Mouse (Mus musculus) gastrocnemius, adult 2 months (tissue): ENCODE data around the gene Prpf38b. TPM values are rescaled to one million over a fixed set of nuclear protein-coding genes. Genes with fewer than 3 reads are reported as not detected.

Experiments
- DNase-seq: peaks from one replicate; pipeline ENCODE4 v3.0.0; 2022
- H3K27ac ChIP-seq: fragments of 200-600 bp; 2 replicates; pipeline ENCODE4 v1.8.1; 2022; ENCODE audit warnings: mild to moderate bottlenecking
- H3K4me3 ChIP-seq: fragments of 200-600 bp; 2 replicates; pipeline ENCODE4 v1.8.1; 2022; ENCODE audit warnings: mild to moderate bottlenecking, moderate library complexity
- CTCF ChIP-seq: fragments of 200-600 bp; IDR thresholded peaks from 2 replicates; pipeline ENCODE4 v1.8.1; 2022; ENCODE audit warnings: antibody characterized with exemption, mild to moderate bottlenecking, moderate library complexity
- intact Hi-C: fragments of 180-260 bp; cut with DNase I; formaldehyde crosslinking; loops from one replicate; pipeline ENCODE4 v1.15.1; 2025
- long read RNA-seq, 2 experiments: library from polyadenylated mRNA; stranded (forward); transcript quantifications; one replicate each; pipeline ENCODE4 v2.0.0; 2021
- total RNA-seq, 2 experiments: library from RNA; stranded (reverse); gene quantifications; 2 replicates each; pipeline ENCODE4 v1.2.3; 2021

Gene Prpf38b
- total RNA-seq = 10 to 100 TPM; 17.6 to 18.7 TPM
- long read RNA-seq, experiment 1, partial matches to known transcripts = 0 of 4 reads
- long read RNA-seq, experiment 1, other reads (novel, unspliced or antisense) = 2 of 4 reads
- long read RNA-seq, experiment 2, partial matches to known transcripts = 0 of 6 reads
- long read RNA-seq, experiment 2, other reads (novel, unspliced or antisense) = 3 of 6 reads

DNA sequence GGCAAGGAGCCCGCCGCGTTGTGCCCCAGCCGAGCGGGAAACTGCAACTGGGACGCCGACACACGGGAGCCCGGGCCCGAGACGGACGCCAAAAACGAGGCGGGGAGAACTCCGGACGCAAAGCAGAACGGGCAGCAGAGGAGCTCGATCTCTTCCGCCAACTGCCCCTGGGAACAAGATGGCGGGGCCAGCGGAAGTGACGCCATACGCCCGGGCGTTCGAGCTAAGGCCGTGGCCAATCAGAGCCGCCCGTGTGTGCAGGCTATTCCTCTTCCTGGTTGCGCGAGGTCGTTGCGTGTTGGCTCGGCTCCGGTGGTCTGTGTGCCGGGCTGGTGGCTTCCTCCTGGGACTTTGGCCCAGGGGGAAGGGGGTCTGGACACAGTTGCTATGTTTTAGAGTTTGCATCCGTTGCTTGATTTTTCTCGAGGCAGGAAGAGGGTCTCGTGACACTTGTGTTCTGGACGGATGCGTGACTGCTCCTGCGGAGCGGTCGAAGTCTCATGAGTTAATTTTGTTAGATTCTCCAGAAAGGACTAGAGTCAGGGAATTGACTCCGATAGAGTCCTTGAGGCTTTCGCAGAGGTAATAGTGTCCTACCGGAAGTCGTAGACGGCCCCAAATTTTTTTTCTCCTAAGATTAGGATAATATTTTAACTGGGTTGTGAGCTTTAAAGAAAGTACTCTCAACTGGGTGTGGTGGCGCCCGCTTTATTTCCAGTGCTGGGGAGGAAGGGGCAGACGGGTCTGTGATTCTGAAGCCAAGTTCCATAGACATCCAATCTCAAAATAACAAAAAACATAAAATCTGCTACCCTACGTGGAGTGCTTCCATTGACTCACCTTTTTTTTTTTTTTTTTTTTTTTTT, at the start of gene Prpf38b:
Gene Prpf38b, minus strand, starts transcription at position 180 of the 866 bp plus-strand sequence.
- DNase-seq = peak; percentile 98
- H3K27ac ChIP-seq = peak within 1 kb of the TSS; percentile 96
- TF ChIP-seq CTCF = no peak
- peak within 1 kb of the TSS; percentile 87 for H3K4me3 ChIP-seq
- intact Hi-C loops = loop anchor here (5.0 to 10.0 kb wide), 3 partner anchors 59 to 1341 kb away; partner anchors contain the start of gene Prmt6

DNA sequence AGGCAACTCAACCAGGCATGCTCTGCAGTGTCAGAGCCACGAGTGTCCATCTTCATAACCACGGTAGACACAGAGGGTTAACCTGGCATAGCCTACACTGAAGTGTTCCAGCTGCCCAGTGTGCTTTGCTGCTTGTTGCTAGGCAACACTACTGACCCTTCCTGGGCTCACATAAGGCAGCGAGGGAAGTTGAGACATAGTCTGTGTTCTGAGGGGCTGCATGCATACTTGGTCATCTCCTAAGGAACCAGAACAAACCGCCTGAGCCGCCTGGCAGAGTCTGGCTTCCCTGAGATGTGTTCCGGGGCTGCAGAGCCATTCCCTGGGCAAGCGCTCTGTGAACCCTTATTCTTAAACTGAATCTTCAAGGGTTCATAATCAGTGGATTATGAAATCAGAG, 49.7 kb upstream of the Prpf38b start:
- intact Hi-C loops = no loop called here
- TF ChIP-seq CTCF = no peak
- Histone ChIP-seq H3K27ac (no peak overlapping the region), H3K4me3 (no peak overlapping the region)
- no peak for DNase-seq

DNA sequence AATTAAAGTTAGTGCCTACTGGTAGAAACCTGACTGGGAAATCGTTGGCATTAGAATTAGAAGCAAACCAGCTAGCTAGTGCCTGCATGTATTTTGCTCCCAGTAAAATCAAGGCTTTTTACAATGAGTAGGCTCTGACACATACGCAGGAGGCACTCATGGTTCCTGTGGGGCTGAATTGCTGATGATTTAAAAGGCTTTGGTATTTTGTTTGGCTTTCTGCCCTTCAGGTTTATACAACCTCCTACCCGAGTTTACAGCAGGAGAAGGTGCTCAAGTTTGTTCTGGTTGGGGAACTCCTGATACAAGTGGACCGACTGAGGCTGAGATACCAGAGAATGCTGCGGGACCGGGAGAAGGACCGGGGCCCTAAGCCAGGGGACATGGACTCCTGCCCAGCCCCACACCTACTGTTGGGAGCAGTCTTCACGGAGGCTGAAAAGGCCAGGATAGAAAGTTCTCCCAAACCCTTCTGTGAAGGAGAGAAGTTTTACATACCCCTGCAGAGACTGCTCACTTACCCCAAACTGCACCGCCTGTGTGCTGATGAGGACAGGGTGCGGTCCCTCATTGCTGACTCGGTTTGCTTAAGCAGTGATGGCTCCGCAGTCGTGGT, 48.3 kb upstream of the Prpf38b start:
- Histone ChIP-seq H3K4me3 (no peak overlapping the region), H3K27ac (no peak overlapping the region)
- no peak for DNase-seq
- intact Hi-C loops = no loop called here
- no peak for TF ChIP-seq CTCF

DNA sequence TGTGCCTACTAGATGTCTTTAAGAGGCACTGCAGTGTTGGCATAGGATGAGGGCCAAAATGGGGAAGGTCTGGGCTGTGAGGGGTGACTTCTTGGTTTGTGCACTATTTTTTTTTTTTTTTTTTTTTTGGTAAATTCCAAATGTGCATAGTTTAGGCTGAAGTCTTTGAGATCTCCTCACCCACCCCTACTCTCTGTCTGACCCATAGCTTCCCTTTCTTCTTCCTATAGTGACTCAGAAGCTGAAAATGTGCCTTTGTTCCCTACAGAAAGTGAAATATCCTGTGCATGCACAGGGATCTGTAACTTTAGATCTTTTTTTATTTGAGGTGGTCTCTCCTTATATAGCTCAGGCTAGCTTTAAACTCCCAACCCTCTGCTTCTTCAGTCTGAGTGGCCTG, 46.4 kb upstream of the Prpf38b start:
- Histone ChIP-seq H3K27ac (no peak overlapping the region), H3K4me3 (no peak overlapping the region)
- TF ChIP-seq CTCF = no peak
- intact Hi-C loops = no loop called here
- no peak for DNase-seq

DNA sequence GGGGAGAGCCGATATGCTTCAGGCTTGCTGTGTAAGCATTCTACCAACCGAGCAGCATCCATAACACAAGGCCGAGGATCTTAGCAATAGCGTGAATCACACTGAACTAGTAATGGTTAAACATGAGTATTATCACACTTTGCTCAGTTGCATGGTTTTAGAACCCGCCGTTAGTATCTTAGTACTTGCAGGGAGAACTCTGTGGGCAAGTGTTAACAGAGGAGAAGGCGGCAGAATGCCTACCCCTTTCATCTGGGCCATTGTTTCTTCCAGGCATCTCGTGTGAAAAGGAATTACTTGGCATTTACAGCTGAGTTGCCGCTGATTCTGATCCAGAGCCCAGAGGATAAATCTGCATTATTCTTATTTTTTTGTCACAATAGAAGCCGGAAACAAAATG, 29.5 kb upstream of the Prpf38b start:
- no peak overlapping the region for H3K27ac ChIP-seq
- intact Hi-C loops = no loop called here
- no peak for TF ChIP-seq CTCF
- no peak overlapping the region for H3K4me3 ChIP-seq
- no peak for DNase-seq

DNA sequence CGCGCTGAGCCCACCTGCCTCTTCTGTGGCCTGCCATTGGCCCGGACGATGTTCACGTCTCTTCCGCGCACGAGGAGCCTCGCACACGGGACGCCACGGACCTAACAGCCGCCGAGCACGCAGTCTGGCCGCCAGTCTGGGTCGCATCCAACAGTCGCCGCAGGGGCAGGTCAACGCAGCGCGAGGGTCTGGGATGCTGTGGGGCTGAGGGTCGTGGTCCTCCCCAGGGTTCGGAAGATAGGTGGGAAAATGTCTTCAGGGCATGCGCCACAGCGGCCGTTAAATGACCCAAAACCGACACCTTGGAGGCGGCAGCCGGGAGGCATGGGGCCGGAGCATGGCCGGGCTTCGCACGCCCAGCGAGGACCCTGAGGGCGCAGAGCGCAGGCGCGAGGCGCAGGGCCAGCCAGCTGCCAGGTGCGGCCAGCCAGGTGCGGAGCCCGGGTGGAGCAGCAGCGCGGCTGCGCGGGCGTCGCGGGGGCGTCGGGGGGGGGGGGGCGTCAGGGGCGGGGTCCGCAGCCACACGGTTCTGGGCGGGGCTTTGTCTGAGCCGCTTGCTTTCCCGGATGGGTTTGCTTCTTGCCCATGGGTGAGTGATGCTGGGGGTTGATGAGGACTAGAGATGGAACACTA, 28.6 kb upstream of the Prpf38b start, which contains the start of gene Gm9857:
Gene Gm9857, minus strand, starts transcription at position 445 of the 633 bp plus-strand sequence.
- Histone ChIP-seq H3K4me3 (peak within 1 kb of the TSS; percentile 42), H3K27ac (no peak within 1 kb of the TSS)
- no peak for TF ChIP-seq CTCF
- no peak for DNase-seq
- intact Hi-C loops = no loop called here

DNA sequence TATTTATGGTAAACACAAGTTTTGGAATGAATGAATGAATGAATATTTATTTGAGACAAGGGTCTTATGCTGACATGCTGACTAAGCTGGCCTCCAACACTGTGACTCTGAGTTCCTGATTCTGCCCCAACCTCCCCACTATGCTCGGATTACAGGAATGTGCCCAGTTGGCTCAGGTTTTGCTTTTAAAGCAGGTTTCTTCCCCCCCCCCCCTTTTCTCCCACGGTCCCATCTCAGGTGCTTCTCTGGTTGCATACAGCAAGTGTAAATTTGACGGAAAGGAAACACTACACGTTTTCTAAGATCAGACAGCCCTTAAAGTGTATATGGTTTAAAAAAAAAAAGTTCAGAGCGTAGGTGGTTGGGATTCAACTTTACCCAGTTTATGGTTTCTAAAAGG, 28.0 kb upstream of the Prpf38b start, which contains the start of gene Henmt1:
Gene Henmt1, plus strand, starts transcription at position 301 of the 400 bp plus-strand sequence.
- no peak within 1 kb of the TSS for H3K27ac ChIP-seq
- intact Hi-C loops = no loop called here
- TF ChIP-seq CTCF = no peak
- no peak for DNase-seq
- H3K4me3 ChIP-seq = peak within 1 kb of the TSS; percentile 42

DNA sequence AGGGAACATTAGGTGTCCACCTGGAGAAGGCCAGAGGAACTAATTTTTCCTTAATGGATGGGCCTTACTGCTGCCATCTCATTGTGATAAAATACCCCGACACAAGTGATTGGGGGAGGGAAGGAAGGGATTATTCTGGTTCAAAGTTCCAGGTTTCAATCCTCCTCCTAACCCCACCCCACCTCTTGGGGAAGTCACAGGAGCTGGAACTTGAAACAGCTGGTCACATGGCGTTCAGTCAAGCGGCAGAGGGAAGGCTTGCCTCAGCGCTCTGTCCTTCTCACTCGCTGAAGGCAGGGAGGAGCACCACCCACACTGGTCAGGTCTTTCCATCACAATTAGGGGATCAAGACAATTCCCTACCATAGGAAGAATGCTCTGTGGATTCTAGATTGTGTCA, 27.2 kb upstream of the Prpf38b start:
- intact Hi-C loops = no loop called here
- DNase-seq = no peak
- H3K4me3 ChIP-seq = no peak overlapping the region
- no peak overlapping the region for H3K27ac ChIP-seq
- TF ChIP-seq CTCF = no peak

DNA sequence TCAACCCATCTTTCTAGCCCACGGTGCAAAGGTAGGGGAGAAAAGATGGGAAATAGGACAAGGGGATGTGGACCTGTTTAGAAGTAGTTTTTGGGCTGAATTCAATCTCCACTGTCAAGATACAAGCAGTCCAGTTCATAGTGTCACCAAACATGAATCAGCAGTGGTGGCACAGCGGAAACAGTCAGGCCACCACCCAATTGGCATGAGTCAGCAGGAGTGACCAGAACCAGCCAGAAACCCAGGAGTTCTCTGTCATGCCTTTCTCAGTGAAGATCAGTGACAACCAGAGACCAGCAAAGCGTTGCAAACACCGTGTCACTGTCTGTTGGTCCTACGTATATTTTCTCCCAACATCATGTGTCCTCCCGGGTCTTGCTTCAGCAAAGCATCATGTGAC, 22.0 kb upstream of the Prpf38b start:
- no peak for TF ChIP-seq CTCF
- intact Hi-C loops = no loop called here
- DNase-seq = no peak
- Histone ChIP-seq H3K4me3 (no peak overlapping the region), H3K27ac (no peak overlapping the region)

DNA sequence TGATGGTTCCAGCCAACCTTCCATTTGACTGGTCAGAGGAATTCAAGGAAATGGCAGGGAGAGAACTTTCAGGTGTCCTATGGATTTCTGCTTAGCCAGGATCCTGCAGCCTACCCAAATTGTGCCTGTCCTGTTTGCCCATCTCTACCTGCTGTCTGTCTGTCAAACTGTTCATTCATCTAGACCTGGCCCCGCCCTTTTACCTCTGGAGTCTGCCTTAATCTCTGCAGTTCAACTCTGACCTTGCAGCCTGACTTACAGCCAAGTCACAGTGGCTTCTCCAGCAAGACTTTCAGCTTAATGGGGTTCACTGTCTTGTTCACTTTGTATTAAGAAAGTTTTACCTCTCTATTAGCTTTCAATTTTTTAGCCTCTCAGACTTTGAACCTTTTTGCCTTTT, 14.8 kb upstream of the Prpf38b start:
- no peak for TF ChIP-seq CTCF
- Histone ChIP-seq H3K4me3 (no peak overlapping the region), H3K27ac (no peak overlapping the region)
- no peak for DNase-seq
- intact Hi-C loops = no loop called here

DNA sequence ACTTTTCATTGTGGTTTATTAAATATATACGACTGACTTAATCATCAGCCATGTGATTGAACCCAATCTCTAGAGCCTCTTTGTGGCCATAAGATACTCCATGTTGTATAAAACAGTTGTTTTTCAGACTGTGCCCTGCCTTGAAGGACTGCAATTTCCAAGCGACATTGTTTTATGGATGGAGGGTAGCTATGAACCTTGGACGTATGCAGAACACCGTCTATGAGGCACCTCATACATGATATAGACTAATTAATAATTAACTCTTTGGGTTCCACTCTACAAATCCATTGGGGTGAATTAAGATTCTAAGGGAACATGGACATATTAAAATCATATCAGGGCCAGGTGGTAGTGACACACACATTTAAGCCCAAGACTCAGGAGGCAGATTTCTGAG, 14.2 kb upstream of the Prpf38b start:
- H3K4me3 ChIP-seq = no peak overlapping the region
- no peak for DNase-seq
- no peak overlapping the region for H3K27ac ChIP-seq
- TF ChIP-seq CTCF = no peak
- intact Hi-C loops = no loop called here

DNA sequence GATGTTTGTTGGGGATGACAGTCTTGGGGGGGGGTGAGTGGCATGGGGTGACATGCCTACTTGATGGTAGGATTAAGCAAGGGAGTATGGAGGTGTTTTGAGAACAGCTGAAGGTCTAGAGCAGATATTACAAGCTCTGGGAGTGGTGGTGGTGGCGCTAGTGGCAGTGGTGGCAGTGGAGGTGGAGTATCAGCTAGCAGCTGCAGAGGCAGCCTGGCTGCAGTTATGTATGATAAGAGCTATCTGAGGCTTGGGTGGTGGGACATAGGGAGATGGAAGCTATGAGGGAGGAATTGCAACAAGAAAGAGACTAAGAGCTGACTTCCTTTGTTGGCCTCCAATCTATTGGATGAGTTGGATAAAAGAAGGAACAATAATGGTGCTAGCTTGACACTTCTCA, 10.3 kb upstream of the Prpf38b start:
- intact Hi-C loops = no loop called here
- DNase-seq = no peak
- H3K27ac ChIP-seq = no peak overlapping the region
- no peak for TF ChIP-seq CTCF
- no peak overlapping the region for H3K4me3 ChIP-seq
